Mouse (Mus musculus) embryonic facial prominence, embryonic 11.5 days (tissue): ENCODE data around the gene Pnpla2. TPM values are rescaled to one million over a fixed set of nuclear protein-coding genes. Genes with fewer than 3 reads are reported as not detected.

ENCODE experiments used
- ATAC-seq: fragments of 200-750 bp; cut with Nextera tagmentation; replicated peaks from 2 replicates; pipeline ENCODE4 v1.8.0; 2017; ENCODE audit warnings: low read depth; ENCODE audit not compliant: insufficient number of reproducible peaks, low FRiP score, low TSS enrichment
- DNase-seq: peaks from one replicate; pipeline ENCODE4 v3.0.0-alpha.2; 2015; ENCODE audit warnings: low spot score
- H3K27ac ChIP-seq: fragments of 300-500 bp; sonication (generic); replicated peaks from 2 replicates; pipeline ENCODE4 v1.5.1; 2014; ENCODE audit warnings: mild to moderate bottlenecking, low read depth, low read length, control low read depth
- H3K27me3 ChIP-seq: fragments of 300-500 bp; sonication (generic); 2 replicates; pipeline ENCODE4 v1.6.1; 2014; ENCODE audit warnings: mild to moderate bottlenecking, low read length, moderate library complexity, mixed read lengths; ENCODE audit not compliant: control insufficient read depth, insufficient read depth
- H3K36me3 ChIP-seq: fragments of 300-500 bp; sonication (generic); replicated peaks from 2 replicates; pipeline ENCODE4 v1.6.1; 2014; ENCODE audit warnings: low read depth, mild to moderate bottlenecking, low read length, moderate library complexity, mixed read lengths; ENCODE audit not compliant: control insufficient read depth, insufficient read depth
- H3K4me1 ChIP-seq: fragments of 300-500 bp; sonication (generic); 2 replicates; pipeline ENCODE4 v1.6.1; 2014; ENCODE audit warnings: low read length, mixed read lengths; ENCODE audit not compliant: control insufficient read depth, insufficient read depth
- H3K4me2 ChIP-seq: fragments of 300-500 bp; sonication (generic); 2 replicates; pipeline ENCODE4 v1.6.1; 2014; ENCODE audit warnings: low read depth, mild to moderate bottlenecking, control low read depth, low read length, moderate library complexity
- H3K4me3 ChIP-seq: fragments of 300-500 bp; sonication (generic); 2 replicates; pipeline ENCODE4 v1.5.1; 2014; ENCODE audit warnings: low read depth, low read length, control low read depth
- H3K9ac ChIP-seq: fragments of 300-500 bp; sonication (generic); replicated peaks from 2 replicates; pipeline ENCODE4 v1.6.1; 2014; ENCODE audit warnings: mild to moderate bottlenecking, control low read depth, low read length
- H3K9me3 ChIP-seq: fragments of 300-500 bp; sonication (generic); replicated peaks from 2 replicates; pipeline ENCODE4 v1.6.1; 2016; ENCODE audit warnings: mild to moderate bottlenecking, low read length, inconsistent platforms, mixed read lengths; ENCODE audit not compliant: control insufficient read depth
- WGBS: fragments of 180-500 bp; shearing (Covaris S2); extraction: QIAGEN DNeasy Blood & Tissue Kit; methylation state at CpG from one replicate; pipeline ENCODE4 v1.1.7; 2014; 5-methylcytosine and 5-hydroxymethylcytosine counted together
- polyA plus RNA-seq: library from polyadenylated mRNA; unstranded; fragments of >200 nt; fragmentation: Nextera tagmentation; extraction: Ambion mirVana; gene quantifications from 2 replicates; pipeline ENCODE4 v1.2.1, GENCODE M21; 2014

The Pnpla2 gene
- polyA plus RNA-seq, 1 experiment from 2014 or later, result 11.1 TPM

GRCm38 (mm10) chr7:141501820-141502555, 47.0 kb downstream of the Pnpla2 start:
- H3K4me2 ChIP-seq, result no peak overlapping the region
- H3K36me3 ChIP-seq, result no peaks in the 10 kb centered on the region
- no peak overlapping the region for H3K9ac ChIP-seq
- H3K4me3 ChIP-seq, result no peak overlapping the region
- whole genome bisulfite sequencing, result 91% methylated on average over 7 of the region's 7 CpGs
- H3K27me3 ChIP-seq, result no peaks in the 10 kb centered on the region
- H3K9me3 ChIP-seq, result no peaks in the 10 kb centered on the region
- no peak for ATAC-seq
- H3K27ac ChIP-seq, result no peak overlapping the region
- no peak for DNase-seq
- H3K4me1 ChIP-seq, result no peaks in the 10 kb centered on the region

- Histone ChIP-seq H3K4me2 (no peak overlapping the region), H3K9me3 (no peaks in the 10 kb centered on the region), H3K27me3 (no peaks in the 10 kb centered on the region), H3K27ac (no peak overlapping the region), H3K9ac (no peak overlapping the region), H3K4me3 (no peak overlapping the region), H3K4me1 (no peaks in the 10 kb centered on the region), H3K36me3 (no peaks in the 10 kb centered on the region)
- no peak for DNase-seq
- ATAC-seq, result no peak
- 90% methylated on average over 5 of the region's 5 CpGs for WGBS
Observed at GRCm38 (mm10) chr7:141502556-141502905, 47.5 kb downstream of the Pnpla2 start.

GRCm38 (mm10) chr7:141506278-141506677, 51.3 kb downstream of the Pnpla2 start:
- H3K27me3 ChIP-seq, result no peaks in the 10 kb centered on the region
- no peaks in the 10 kb centered on the region for H3K4me1 ChIP-seq
- H3K9ac ChIP-seq, result no peak overlapping the region
- H3K27ac ChIP-seq, result no peak overlapping the region
- no peaks in the 10 kb centered on the region for H3K9me3 ChIP-seq
- H3K4me2 ChIP-seq, result no peak overlapping the region
- DNase-seq, result no peak
- 63% methylated on average over 2 of the region's 2 CpGs for WGBS
- H3K36me3 ChIP-seq, result no peaks in the 10 kb centered on the region
- H3K4me3 ChIP-seq, result no peak overlapping the region
- ATAC-seq, result 0 out of 2 replicates have a peak, but pooled peaks have one; percentile 48

GRCm38 (mm10) chr7:141508160-141508559, 53.2 kb downstream of the Pnpla2 start:
- H3K27ac ChIP-seq, result no peak overlapping the region
- ATAC-seq, result peak; percentile 62; the same call in 1 of the 2 replicates
- no peak overlapping the region for H3K4me2 ChIP-seq
- no peaks in the 10 kb centered on the region for H3K36me3 ChIP-seq
- H3K27me3 ChIP-seq, result no peaks in the 10 kb centered on the region
- no peaks in the 10 kb centered on the region for H3K9me3 ChIP-seq
- no peak for DNase-seq
- no peaks in the 10 kb centered on the region for H3K4me1 ChIP-seq
- no peak overlapping the region for H3K4me3 ChIP-seq
- H3K9ac ChIP-seq, result no peak overlapping the region; the same call in 1 of the 2 replicates

GRCm38 (mm10) chr7:141510196-141510595, 55.2 kb downstream of the Pnpla2 start:
- H3K27ac ChIP-seq, result no peak overlapping the region
- WGBS, result 87% methylated on average over 5 of the region's 5 CpGs

More at GRCm38 (mm10) chr7:141510196-141510595, 55.2 kb downstream of the Pnpla2 start:
- H3K9ac ChIP-seq, result no peak overlapping the region
- no peaks in the 10 kb centered on the region for H3K9me3 ChIP-seq
- H3K36me3 ChIP-seq, result no peaks in the 10 kb centered on the region
- H3K4me2 ChIP-seq, result no peak overlapping the region
- no peaks in the 10 kb centered on the region for H3K27me3 ChIP-seq
- no peaks in the 10 kb centered on the region for H3K4me1 ChIP-seq
- ATAC-seq (no peak), DNase-seq (no peak)
- no peak overlapping the region for H3K4me3 ChIP-seq

Other genes with a start within 250 kb of the Pnpla2 start
- 2.5 and 2.6 TPM in 2 replicates for gene Lmntd2, start 241.1 kb upstream of the Pnpla2 start, polyA plus RNA-seq
- gene Rassf7, start 239.3 kb upstream of the Pnpla2 start, polyA plus RNA-seq, result 33.0 and 34.5 TPM in 2 replicates
- gene Phrf1, start 226.4 kb upstream of the Pnpla2 start, polyA plus RNA-seq, result 63.4 and 76.7 TPM in 2 replicates
- 0.46 and 0.66 TPM in 2 replicates for gene Irf7, start 188.7 kb upstream of the Pnpla2 start, polyA plus RNA-seq
- gene Cdhr5, start 178.4 kb upstream of the Pnpla2 start, polyA plus RNA-seq, result not detected in 2 replicates
- 4.5 and 6.7 TPM in 2 replicates for gene Sct, start 176.1 kb upstream of the Pnpla2 start, polyA plus RNA-seq
- gene Drd4, start 163.2 kb upstream of the Pnpla2 start, polyA plus RNA-seq, result 0.62 and 0.89 TPM in 2 replicates
- 53.9 and 60.8 TPM in 2 replicates for gene Deaf1, start 127.5 kb upstream of the Pnpla2 start, polyA plus RNA-seq
- 24.0 and 26.6 TPM in 2 replicates for gene Tmem80, start 127.5 kb upstream of the Pnpla2 start, polyA plus RNA-seq
- gene Eps8l2, start 116.3 kb upstream of the Pnpla2 start, polyA plus RNA-seq, result 3.4 and 3.5 TPM in 2 replicates
- 340 and 364 TPM in 2 replicates for gene Taldo1, start 63.0 kb upstream of the Pnpla2 start, polyA plus RNA-seq
- gene Gatd1, start 41.1 kb upstream of the Pnpla2 start, polyA plus RNA-seq, result 44.6 and 51.0 TPM in 2 replicates
- gene Cend1, start 25.7 kb upstream of the Pnpla2 start, polyA plus RNA-seq, result 2.5 and 3.7 TPM in 2 replicates
- gene Slc25a22, start 17.3 kb upstream of the Pnpla2 start, polyA plus RNA-seq, result 27.4 and 30.4 TPM in 2 replicates
- gene Pidd1, start 11.2 kb upstream of the Pnpla2 start, polyA plus RNA-seq, result 9.1 and 10.1 TPM in 2 replicates
- 1,064 and 1,069 TPM in 2 replicates for gene Rplp2, start 7.8 kb upstream of the Pnpla2 start, polyA plus RNA-seq
- 3.5 and 4.8 TPM in 2 replicates for gene Cracr2b, start 5.9 kb downstream of the Pnpla2 start, polyA plus RNA-seq
- gene Cd151, start 12.2 kb downstream of the Pnpla2 start, polyA plus RNA-seq, result 39.2 and 42.4 TPM in 2 replicates
- gene Polr2l, start 19.9 kb downstream of the Pnpla2 start, polyA plus RNA-seq, result 60.6 and 67.2 TPM in 2 replicates
- 24.8 and 27.3 TPM in 2 replicates for gene Tspan4, start 20.0 kb downstream of the Pnpla2 start, polyA plus RNA-seq
- 25.8 and 28.0 TPM in 2 replicates for gene Chid1, start 84.7 kb downstream of the Pnpla2 start, polyA plus RNA-seq
- 68.8 and 74.7 TPM in 2 replicates for gene Ap2a2, start 107.0 kb downstream of the Pnpla2 start, polyA plus RNA-seq
- 0.08 TPM in 2 replicates for gene Muc6, start 200.1 kb downstream of the Pnpla2 start, polyA plus RNA-seq
- 0.28 TPM in 1 of 2 replicates, not detected in the other for gene Muc2, start 235.1 kb downstream of the Pnpla2 start, polyA plus RNA-seq